Mouse (Mus musculus) gastrocnemius, postnatal 36 days (tissue): ENCODE measurements around the gene Pcbd1. TPM values are rescaled to one million over a fixed set of nuclear protein-coding genes. Genes with fewer than 3 reads are reported as not detected.
"Not testable (repeated sequence)": the region's sequence is repeated elsewhere in the genome, so short reads cannot be mapped to it uniquely, and the experiment has no call there.

ENCODE experiments used
- DNase-seq, 2 experiments: peaks; one replicate each; pipeline ENCODE4 v3.0.0; 2022
- intact Hi-C: fragments of 180-260 bp; cut with DNase I; formaldehyde crosslinking; loops from one replicate; pipeline ENCODE4 v1.15.1; 2025
- microRNA-seq, 2 experiments: library from miRNA; unstranded; fragments of <30 nt; microRNA quantifications; one replicate each; pipeline ENCODE4 v1.2.0; 2021
- total RNA-seq, 2 experiments: library from RNA; stranded (reverse); gene quantifications; 2 replicates each; pipeline ENCODE4 v1.2.3; 2021

The Pcbd1 gene
- total RNA-seq, 2 experiments from 2014 or later: 0.79 to 0.82 TPM

DNA sequence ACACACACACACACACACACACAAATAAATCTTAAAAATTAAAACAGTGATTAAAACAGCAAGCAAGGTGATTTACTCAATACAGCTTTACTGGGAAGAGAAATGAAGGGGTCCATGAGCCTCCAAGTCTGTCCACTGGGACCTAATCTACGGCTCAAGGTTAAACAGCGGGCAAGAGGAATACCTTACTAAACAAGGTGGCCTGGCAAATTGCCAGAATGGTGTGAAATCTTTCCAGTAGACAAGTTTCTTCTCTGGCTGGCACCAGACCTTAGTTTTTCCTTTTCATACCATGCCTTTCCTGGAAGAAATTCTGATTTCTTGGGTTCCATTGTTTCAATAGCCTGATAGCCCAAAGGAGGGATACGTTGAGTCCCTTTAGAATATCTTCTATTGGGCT lies 663 bp upstream of the Pcbd1 start:
- no peak for DNase-seq
- intact Hi-C loops: no loop called here

DNA sequence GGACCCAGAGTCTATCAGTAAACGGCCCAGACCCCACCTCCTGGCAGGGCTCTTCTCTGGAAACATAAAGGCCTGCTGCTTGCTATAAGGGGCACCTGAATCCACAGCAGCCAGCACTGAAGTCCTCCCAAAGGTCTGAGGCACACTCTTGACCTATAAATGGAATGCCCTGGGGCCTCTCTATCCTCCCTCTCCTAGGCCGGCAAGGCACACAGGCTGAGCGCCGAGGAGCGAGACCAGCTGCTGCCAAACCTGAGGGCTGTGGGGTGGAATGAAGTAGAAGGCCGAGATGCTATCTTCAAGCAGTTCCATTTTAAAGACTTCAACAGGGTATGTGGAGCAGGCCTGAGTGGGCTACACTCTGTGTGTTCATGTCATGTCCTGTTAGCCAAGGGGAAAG lies 2.7 kb downstream of the Pcbd1 start:
- no peak for DNase-seq
- intact Hi-C loops: no loop called here

DNA sequence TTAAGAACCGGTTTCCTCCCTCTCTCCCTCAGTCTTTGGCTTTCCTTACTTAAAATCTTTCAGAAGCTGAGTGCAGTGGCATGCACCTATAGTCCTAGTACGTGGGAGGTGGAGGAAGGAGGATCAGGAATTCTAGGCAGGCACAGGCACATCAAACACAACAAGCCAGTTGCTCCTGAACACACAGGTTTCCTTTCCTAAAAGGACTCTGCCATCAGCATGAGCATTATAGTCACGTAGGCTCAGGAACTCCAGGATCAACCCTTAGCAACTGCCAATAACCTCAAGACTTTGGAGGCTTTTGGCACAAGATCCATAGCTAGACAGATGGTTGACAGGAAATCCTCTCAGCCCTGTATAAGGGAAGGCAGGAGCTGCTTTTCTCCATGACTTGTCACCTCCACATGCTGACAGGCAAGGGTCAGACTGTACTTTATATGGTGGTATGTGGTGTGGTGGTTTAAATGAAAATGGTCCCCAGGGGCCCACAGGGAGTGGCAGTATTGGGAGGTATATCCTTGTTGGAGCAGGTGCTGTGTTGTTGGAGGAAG lies 14.5 kb downstream of the Pcbd1 start:
- intact Hi-C loops: no loop called here
- DNase-seq: no peak

DNA sequence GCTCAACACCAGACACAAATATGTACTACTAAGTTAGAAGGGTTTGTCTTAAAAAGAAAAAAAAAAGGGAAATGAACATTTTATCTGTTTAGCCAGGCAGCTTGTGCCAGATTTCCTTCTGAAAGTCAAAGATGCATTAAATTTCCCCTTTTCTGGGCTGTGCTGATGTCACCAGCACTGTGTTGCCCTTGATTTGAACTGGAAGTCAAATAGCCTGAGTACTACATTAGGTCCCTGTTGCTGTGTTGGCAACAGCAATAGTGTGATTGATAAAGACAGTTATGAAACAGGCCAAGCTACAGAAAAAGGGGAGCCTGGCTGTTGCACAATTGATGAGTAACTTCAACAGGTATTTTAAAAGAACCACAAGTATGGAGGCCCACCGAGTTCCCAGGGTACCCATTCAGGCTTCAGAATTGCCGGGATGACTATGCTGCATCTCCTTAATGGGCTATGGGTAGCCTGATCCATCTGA lies 25.2 kb downstream of the Pcbd1 start:
- intact Hi-C loops: no loop called here
- DNase-seq: no peak

DNA sequence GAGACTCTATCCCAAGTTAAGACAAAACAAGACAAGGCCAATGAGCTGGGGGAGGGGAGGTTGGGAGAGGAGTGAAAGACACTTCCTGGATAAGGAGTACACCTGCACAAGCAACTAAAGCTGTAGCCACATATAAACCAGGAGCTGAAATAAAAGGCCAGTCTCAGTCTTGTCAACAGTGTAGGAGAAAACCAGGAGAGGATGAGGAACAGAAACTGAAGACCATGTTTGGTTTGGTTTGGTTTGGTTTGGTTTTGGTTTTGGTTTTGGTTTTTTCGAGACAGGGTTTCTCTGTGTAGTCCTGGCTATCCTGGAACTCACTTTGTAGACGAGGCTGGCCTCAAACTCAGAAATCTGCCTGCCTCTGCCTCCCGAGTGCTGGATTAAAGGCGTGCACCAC lies 32.6 kb downstream of the Pcbd1 start:
- intact Hi-C loops: not testable (repeated sequence)

DNA sequence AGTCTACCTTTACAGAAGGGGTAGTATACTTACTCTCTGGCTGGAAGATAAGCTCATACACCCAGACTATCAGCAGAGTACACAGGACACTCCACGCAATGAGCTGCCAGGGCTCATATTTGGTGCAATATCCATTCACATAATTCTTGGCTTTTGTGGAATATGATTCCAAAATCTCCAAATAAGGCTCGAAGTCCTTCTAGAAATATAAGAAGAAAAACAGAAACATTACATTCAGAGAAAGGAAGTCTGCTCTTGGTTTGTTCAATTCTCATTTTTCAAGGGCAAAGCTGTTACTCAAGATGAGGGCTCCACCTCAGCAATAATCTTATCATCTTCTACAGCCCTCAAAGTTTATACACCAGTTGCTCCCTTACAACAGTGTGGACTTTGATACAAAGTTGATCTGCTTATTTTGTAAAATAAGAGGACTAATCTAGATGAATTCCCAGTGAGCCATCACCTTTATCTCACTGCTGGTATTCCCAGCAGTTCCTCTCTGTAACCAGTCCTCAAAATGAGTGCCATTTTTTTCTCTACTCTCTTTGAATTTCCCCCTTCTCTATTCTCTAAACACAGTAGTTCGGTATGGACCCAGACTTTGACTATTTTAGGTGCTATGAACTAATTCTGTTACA lies 34.3 kb downstream of the Pcbd1 start:
- intact Hi-C loops: no loop called here
- DNase-seq: no peak

More for the DNA sequence above, 32.6 kb downstream of the Pcbd1 start:
- DNase-seq: not testable (repeated sequence)

DNA sequence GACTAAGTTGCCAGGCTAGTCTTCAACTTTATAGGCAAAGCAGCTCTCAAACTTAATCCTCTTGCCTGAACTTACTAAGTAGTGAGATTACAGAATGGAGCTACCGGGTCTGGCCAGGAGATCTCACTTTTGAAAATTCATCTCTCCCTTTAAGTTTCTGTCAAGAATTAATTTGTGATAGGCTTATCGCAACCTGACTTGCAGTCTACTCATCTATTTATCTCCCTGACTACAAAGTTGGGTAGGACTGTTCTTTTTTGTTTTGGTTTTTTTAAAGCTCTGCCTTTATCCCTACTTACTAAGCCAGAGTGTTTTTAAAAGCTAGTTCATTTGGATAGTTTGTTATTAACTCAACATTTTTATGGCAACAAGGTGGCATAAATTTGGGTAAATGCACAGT lies 35.3 kb downstream of the Pcbd1 start:
- intact Hi-C loops: no loop called here
- DNase-seq: no peak

DNA sequence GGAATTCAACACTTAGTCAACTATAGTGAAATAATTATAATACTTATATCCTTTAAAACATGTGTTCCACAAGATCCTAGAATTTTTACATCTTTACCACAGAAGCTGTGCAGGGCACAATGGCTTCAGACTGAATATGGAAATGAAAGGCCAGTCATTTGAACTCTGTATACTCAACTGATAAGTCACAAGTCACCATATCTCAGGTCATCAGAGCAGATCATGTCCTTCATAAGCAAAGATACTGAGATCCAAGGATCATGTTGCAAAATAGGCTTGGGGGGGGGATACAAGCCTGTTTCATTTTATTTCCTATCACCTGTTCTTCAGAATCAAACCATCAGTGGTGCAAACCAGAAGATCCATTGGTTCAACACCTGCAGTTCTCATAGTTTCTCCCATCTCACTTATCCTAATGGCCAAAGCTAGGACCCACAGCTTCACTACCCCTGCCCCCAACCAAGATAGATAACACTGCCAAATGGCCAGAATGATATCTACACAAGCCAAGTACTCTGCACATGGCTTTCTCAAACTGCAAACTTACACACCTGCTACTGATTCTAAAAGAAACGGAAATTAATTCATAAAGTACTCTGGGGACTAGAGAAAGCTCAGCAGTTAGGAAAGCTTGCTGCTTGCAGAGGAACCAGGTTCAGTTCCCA lies 39.7 kb downstream of the Pcbd1 start:
- no peak for DNase-seq
- intact Hi-C loops: no loop called here

DNA sequence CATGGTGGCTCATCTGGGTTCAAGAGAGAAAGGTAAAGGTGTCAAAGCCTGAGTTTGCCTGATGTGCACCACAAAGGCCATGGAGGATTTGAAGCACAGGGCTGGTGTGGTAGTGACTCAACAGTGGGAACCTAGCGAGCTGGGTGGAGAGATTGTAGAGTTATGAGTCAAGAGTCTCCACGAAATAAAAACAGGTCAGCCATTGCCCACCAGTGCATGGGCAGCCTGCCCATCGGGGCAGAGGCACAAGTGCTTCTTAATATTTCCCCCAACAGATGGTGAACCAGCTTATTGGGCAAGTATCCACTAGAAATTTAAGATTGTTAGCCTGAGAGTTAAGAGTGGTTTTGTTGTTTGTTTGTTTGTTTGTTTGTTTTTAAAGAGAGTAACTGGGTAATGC lies 41.8 kb downstream of the Pcbd1 start:
- no peak for DNase-seq
- intact Hi-C loops: no loop called here

DNA sequence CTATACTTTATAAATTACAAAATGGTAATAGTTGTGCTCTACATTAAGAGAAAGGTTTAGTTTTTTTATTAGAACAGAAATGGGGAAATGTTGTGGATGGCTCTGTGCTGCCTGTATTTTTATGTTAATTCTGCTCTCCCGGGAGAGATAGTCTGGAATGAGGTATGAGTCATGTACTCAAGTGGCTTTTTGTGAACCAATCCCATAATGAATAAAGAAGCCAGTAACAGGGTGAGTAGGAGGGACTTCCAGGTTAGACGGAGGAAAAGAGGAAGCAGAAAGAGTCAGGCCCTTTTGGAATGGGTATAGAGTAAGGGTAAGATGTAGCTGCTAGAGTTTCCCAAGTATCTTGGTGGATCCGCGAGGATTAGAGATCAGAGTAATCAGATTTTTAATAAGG lies 44.9 kb downstream of the Pcbd1 start:
- intact Hi-C loops: no loop called here
- no peak for DNase-seq

DNA sequence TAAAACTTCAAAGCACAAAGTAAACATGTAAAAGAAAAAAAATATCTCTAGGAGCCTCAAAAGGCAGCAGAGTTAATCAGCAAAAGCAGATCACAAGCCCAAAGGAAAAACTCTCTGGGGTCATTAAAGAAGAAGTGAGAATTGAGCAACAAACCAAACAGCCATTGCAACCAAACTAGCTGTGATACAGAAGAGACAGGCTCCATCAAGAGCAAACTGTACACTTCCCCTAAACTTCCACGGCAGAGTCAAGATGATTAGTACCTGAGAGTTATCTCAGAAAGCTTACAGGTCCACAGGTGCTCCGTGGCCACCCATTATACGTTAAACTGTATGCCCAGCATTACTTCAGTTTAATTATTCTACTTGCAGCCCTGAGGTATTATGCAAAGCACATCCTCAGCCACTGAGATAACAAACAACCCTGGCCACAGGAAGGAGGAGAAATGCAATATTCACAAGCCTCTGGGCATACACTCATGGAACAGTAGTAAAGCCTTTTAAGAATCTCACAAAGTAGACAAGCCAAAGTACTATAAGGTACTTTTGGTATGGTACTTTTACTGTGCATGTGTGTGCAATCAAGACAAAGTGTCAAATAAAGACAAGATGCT lies 46.2 kb downstream of the Pcbd1 start:
- intact Hi-C loops: no loop called here
- DNase-seq: no peak

DNA sequence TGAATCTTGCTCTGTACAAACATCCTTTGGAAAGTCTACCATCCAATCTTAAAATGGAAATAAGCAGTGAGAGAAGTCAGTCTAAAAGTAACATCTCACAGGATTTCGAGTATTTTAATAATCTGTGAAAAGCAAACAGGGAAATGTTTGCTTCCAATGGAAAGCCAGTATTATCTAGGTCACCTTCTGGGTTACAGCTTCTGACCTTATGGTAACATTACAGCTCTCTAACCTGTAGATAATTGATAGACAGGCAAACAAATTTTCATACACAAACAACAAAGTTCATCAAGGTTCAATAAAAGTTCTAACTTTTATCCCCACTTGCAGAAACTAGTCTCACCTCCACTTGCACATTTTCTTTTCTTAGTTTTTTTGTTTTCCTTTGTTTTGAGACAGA lies 48.4 kb downstream of the Pcbd1 start:
- no peak for DNase-seq
- intact Hi-C loops: no loop called here

DNA sequence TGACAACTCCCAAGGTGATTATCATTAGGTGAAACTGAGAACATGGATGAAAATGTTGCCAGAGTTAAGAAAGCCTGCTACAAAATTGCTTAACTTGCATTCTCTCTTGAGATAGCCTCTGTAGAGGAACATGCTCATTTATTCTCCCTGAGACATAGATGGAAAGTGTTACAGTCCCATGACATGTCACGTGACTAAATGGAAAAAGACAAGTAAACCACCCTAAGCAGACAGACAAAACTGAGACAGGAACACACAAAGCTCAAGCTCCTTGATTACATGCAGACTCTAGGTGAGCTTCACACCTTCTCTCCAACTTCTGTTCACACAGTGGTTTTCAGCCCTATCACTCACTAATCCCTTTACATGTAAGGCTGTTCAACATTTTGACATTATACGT lies 54.2 kb downstream of the Pcbd1 start:
- no peak for DNase-seq
- intact Hi-C loops: no loop called here

Small RNA genes within 50 kb of the gene (microRNA-seq; reads per million reads assigned to microRNA genes)
- 0 reads per million in 2 experiments for gene Gm44308

Other genes with a start within 250 kb of the Pcbd1 start
- 1 to 10 TPM; 5.7 to 6.7 TPM for gene Sgpl1, start 58.4 kb downstream of the Pcbd1 start, total RNA-seq
- gene Tbata, start 82.6 kb downstream of the Pcbd1 start, total RNA-seq: 1 to 10 TPM in 1 of 2 experiments, not detected in 1; 1.7 TPM
- 1 to 10 TPM; 1.1 TPM for gene Adamts14, start 184.1 kb downstream of the Pcbd1 start, total RNA-seq
- not detected for gene Prf1, start 208.5 kb downstream of the Pcbd1 start, total RNA-seq